Mouse (Mus musculus) hindbrain, embryonic 16.5 days (tissue): ENCODE measurements around the gene Gm17651. TPM values are rescaled to one million over a fixed set of nuclear protein-coding genes. Genes with fewer than 3 reads are reported as not detected.
A peak's percentile ranks its signal among the peaks of the same experiment; 100 is the strongest.

Experiments
- ATAC-seq: fragments of 200-750 bp; cut with Nextera tagmentation; 2 replicates; pipeline ENCODE4 v1.8.0; 2017; ENCODE audit warnings: moderate TSS enrichment, moderate library complexity
- H3K27ac ChIP-seq: fragments of 300-500 bp; sonication (generic); 2 replicates; pipeline ENCODE4 v1.5.1; 2014; ENCODE audit warnings: low read depth, mild to moderate bottlenecking, control low read depth, low read length, moderate library complexity
- H3K27me3 ChIP-seq: fragments of 300-500 bp; sonication (generic); replicated peaks from 2 replicates; pipeline ENCODE4 v1.6.1; 2014; ENCODE audit warnings: low read length; ENCODE audit not compliant: control insufficient read depth, insufficient read depth
- H3K36me3 ChIP-seq: fragments of 300-500 bp; sonication (generic); 2 replicates; pipeline ENCODE4 v1.6.1; 2014; ENCODE audit warnings: mild to moderate bottlenecking, low read length, moderate library complexity, mixed read lengths; ENCODE audit not compliant: control insufficient read depth, insufficient read depth
- H3K4me1 ChIP-seq: fragments of 300-500 bp; sonication (generic); 2 replicates; pipeline ENCODE4 v1.6.1; 2014; ENCODE audit warnings: low read depth, low read length; ENCODE audit not compliant: control insufficient read depth, insufficient read depth
- H3K4me2 ChIP-seq: fragments of 300-500 bp; sonication (generic); 2 replicates; pipeline ENCODE4 v1.6.1; 2014; ENCODE audit warnings: mild to moderate bottlenecking, low read length, control low read depth, moderate library complexity
- H3K4me3 ChIP-seq: fragments of 300-500 bp; sonication (generic); 2 replicates; pipeline ENCODE4 v1.5.1; 2014; ENCODE audit warnings: mild to moderate bottlenecking, low read length, control low read depth, moderate library complexity
- H3K9ac ChIP-seq: fragments of 300-500 bp; sonication (generic); 2 replicates; pipeline ENCODE4 v1.6.1; 2014; ENCODE audit warnings: low read depth, mild to moderate bottlenecking, control low read depth, low read length, moderate library complexity
- H3K9me3 ChIP-seq: fragments of 300-500 bp; sonication (generic); 2 replicates; pipeline ENCODE4 v1.6.1; 2014; ENCODE audit warnings: mild to moderate bottlenecking, low read length, moderate library complexity; ENCODE audit not compliant: control insufficient read depth
- WGBS: fragments of 180-500 bp; shearing (Covaris S2); extraction: QIAGEN DNeasy Blood & Tissue Kit; methylation state at CpG from one replicate; pipeline ENCODE4 v1.1.7; 2014; 5-methylcytosine and 5-hydroxymethylcytosine counted together
- polyA plus RNA-seq: library from polyadenylated mRNA; unstranded; fragments of >200 nt; fragmentation: Nextera tagmentation; extraction: Ambion mirVana; gene quantifications from 2 replicates; pipeline ENCODE4 v1.2.1, GENCODE M21; 2015

Gm17651 gene
- polyA plus RNA-seq, 1 experiment from 2014 or later = not detected

GRCm38 (mm10) chr3:97682576-97682975, 8.1 kb upstream of the Gm17651 start:
- Histone ChIP-seq H3K27me3 (no peaks in the 10 kb centered on the region; the same call in 1 of the 2 replicates), H3K4me3 (no peak overlapping the region)
- no peak for ATAC-seq

DNA sequence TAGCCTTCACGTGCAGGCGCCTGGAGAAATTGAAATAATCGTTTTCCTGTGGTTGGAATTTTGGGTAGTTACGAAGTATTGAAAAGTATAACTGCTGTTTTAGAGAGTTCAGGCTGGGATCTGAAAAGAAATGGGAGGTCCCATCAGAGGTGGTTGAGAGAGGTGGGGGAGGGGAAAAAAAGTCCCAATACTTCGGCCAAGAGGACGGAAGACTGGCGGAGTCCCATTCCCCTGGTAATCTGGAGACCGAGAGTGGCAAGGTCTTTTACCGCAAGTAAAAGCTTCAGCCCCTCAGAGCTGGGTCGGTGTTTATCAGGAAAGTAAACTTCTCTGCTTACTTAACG, 7.6 kb upstream of the Gm17651 start:
- 2% methylated on average over 11 of the region's 11 CpGs for WGBS
- ATAC-seq = no peak
- H3K9me3 ChIP-seq = no peaks in the 10 kb centered on the region
- no peak overlapping the region for H3K27ac ChIP-seq
- 0 out of 2 replicates have a peak overlapping the region, but pooled peaks have one; percentile 7 for H3K9ac ChIP-seq
- no peaks in the 10 kb centered on the region; the same call in 1 of the 2 replicates for H3K27me3 ChIP-seq
- peak overlapping the region; percentile 43 for H3K4me3 ChIP-seq
- H3K4me1 ChIP-seq = peaks cover 15% of the 10 kb centered on the region
- H3K4me2 ChIP-seq = peak overlapping the region; percentile 87
- H3K36me3 ChIP-seq = no peaks in the 10 kb centered on the region

More at GRCm38 (mm10) chr3:97682576-97682975, 8.1 kb upstream of the Gm17651 start:
- Histone ChIP-seq H3K4me2 (peak overlapping the region; percentile 87), H3K9ac (no peak overlapping the region), H3K9me3 (no peaks in the 10 kb centered on the region), H3K27ac (no peak overlapping the region), H3K36me3 (no peaks in the 10 kb centered on the region), H3K4me1 (peaks cover 15% of the 10 kb centered on the region)
- WGBS = 24% methylated on average over 5 of the region's 5 CpGs

GRCm38 (mm10) chr3:97681321-97682158, 7.0 kb upstream of the Gm17651 start:
- peak; percentile 77 for ATAC-seq
- under 1% methylated on average over 33 of the region's 33 CpGs for WGBS

GRCm38 (mm10) chr3:97680631-97681320, 6.3 kb upstream of the Gm17651 start:
- H3K4me2 ChIP-seq = peak overlapping the region; percentile 87

More at GRCm38 (mm10) chr3:97681321-97682158, 7.0 kb upstream of the Gm17651 start:
- Histone ChIP-seq H3K9me3 (no peaks in the 10 kb centered on the region), H3K4me3 (peak overlapping the region; percentile 43), H3K4me2 (peak overlapping the region; percentile 87), H3K27me3 (no peaks in the 10 kb centered on the region; the same call in 1 of the 2 replicates), H3K27ac (peak overlapping the region; percentile 55), H3K36me3 (no peaks in the 10 kb centered on the region), H3K9ac (peak overlapping the region; percentile 65), H3K4me1 (peaks cover 15% of the 10 kb centered on the region)

DNA sequence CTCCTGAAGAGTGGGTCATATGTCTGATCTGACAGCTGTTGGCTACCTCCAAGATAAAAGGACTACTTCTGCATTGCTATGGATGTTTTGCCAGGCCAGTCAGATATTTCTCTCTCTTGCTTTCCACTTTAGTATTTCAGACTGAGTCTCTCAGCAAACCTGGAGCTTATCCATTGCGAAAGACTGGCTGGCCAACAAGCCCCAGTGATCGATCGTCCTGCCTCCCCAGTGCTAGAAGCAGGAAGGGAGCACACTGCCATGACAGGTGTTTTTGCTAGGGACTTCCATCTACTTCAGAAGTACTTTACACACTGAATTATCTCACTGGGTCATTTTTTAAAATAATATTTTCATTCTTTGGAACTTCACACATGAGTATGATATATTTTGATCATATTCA, 3.9 kb upstream of the Gm17651 start:
- Histone ChIP-seq H3K36me3 (no peaks in the 10 kb centered on the region), H3K9me3 (no peaks in the 10 kb centered on the region), H3K27ac (no peak overlapping the region), H3K9ac (no peak overlapping the region), H3K4me1 (peaks cover 15% of the 10 kb centered on the region), H3K4me3 (no peak overlapping the region), H3K27me3 (no peaks in the 10 kb centered on the region; the same call in 1 of the 2 replicates), H3K4me2 (no peak overlapping the region)
- no peak for ATAC-seq
- WGBS = 96% methylated on average over 3 of the region's 3 CpGs

More at GRCm38 (mm10) chr3:97680631-97681320, 6.3 kb upstream of the Gm17651 start:
- no peaks in the 10 kb centered on the region for H3K36me3 ChIP-seq
- 0 out of 2 replicates have a peak overlapping the region, but pooled peaks have one; percentile 17 for H3K27ac ChIP-seq
- H3K27me3 ChIP-seq = no peaks in the 10 kb centered on the region; the same call in 1 of the 2 replicates
- 2% methylated on average over 28 of the region's 28 CpGs for WGBS
- H3K4me3 ChIP-seq = peak overlapping the region; percentile 43
- H3K9ac ChIP-seq = peak overlapping the region; percentile 65
- no peaks in the 10 kb centered on the region for H3K9me3 ChIP-seq
- peak; percentile 73 for ATAC-seq
- peaks cover 15% of the 10 kb centered on the region for H3K4me1 ChIP-seq

GRCm38 (mm10) chr3:97676126-97676525, 1.6 kb upstream of the Gm17651 start:
- no peak overlapping the region for H3K4me2 ChIP-seq
- no peaks in the 10 kb centered on the region for H3K9me3 ChIP-seq
- H3K27me3 ChIP-seq = no peaks in the 10 kb centered on the region; the same call in 1 of the 2 replicates
- 95% methylated on average over 3 of the region's 3 CpGs for WGBS
- H3K9ac ChIP-seq = no peak overlapping the region
- peaks cover 4% of the 10 kb centered on the region; the same call in 1 of the 2 replicates for H3K4me1 ChIP-seq
- no peak for ATAC-seq
- no peak overlapping the region for H3K27ac ChIP-seq
- H3K36me3 ChIP-seq = peaks cover 1% of the 10 kb centered on the region; the same call in 1 of the 2 replicates
- no peak overlapping the region for H3K4me3 ChIP-seq

DNA sequence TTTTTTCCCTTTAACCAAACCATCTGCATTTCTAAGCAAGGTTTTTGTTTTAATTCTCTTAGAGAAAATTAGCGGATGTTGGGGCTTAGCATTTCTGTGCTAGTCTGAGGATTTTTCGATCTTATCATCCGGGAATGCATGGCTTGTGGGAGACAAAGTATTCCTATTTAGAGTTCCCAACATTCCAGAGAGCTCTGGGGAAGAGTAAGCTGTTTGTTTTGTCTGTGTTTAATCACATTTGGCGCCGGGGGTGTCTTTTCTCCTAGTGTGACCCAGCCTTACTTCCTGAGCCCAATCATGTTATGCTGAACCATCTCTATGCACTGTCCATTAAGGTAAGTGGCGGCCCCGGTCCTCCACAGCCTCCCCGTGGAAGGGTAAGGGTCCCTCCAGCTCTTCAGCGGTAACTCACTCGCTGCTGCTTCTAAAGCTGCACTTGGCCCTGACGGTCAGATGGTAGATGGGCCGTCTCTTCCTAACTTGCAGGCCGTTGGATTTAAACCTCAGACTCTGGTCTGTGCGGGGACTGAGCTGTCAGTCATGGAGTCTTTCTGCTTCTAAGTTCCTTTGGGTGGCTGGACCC, 7.3 kb downstream of the Gm17651 start:
- H3K4me1 ChIP-seq = no peaks in the 10 kb centered on the region
- H3K27ac ChIP-seq = no peak overlapping the region
- H3K36me3 ChIP-seq = peaks cover 43% of the 10 kb centered on the region
- no peak for ATAC-seq
- WGBS = 87% methylated on average over 14 of the region's 14 CpGs
- H3K9ac ChIP-seq = no peak overlapping the region
- H3K4me2 ChIP-seq = no peak overlapping the region
- no peaks in the 10 kb centered on the region for H3K27me3 ChIP-seq
- no peak overlapping the region for H3K4me3 ChIP-seq
- no peaks in the 10 kb centered on the region for H3K9me3 ChIP-seq

DNA sequence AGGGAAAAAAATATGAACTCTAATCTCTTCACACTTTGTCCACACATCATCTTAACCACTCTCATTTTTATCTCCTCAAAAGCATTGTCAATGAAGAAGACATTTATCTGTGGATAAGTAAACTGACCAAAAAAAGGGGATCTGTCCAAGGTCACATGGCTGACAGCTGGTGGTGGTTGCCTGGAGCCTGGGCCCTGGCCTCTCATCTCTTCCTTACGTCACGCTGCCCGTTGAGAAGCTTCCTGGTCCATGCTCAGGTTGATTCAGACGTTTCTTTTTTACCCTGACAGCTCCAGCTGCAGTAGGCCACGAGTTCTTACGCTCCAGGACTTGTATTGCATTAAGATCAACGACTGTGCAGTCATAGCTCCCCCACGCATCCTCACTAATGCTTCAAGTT, 8.3 kb downstream of the Gm17651 start:
- H3K27me3 ChIP-seq = no peaks in the 10 kb centered on the region
- H3K9ac ChIP-seq = no peak overlapping the region
- H3K27ac ChIP-seq = no peak overlapping the region
- H3K4me3 ChIP-seq = no peak overlapping the region
- WGBS = 83% methylated on average over 8 of the region's 8 CpGs
- peaks cover 42% of the 10 kb centered on the region for H3K36me3 ChIP-seq
- ATAC-seq = no peak
- no peaks in the 10 kb centered on the region for H3K9me3 ChIP-seq
- H3K4me2 ChIP-seq = no peak overlapping the region
- H3K4me1 ChIP-seq = no peaks in the 10 kb centered on the region

DNA sequence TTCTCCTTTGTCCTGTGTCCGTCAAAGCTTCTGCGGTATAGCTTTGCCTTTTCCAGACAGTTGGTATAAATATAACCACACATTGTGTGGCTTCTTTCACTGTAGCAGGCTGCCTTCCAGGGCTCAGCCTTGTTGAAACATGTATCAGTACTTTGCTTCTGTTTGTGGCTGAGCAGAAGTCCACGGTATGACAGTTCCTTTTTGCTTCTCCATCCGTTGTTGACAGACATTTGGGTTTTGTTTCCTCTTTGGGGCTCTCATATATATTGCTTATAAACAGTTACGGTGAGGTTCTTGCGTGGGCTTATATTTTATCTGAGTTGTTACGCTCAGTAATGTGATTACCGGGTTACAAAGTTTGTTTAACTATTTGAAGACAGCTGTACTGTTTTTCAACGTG, 9.0 kb downstream of the Gm17651 start:
- H3K4me1 ChIP-seq = no peaks in the 10 kb centered on the region
- H3K9ac ChIP-seq = no peak overlapping the region
- H3K27ac ChIP-seq = no peak overlapping the region
- no peak overlapping the region for H3K4me2 ChIP-seq
- peaks cover 37% of the 10 kb centered on the region for H3K36me3 ChIP-seq
- H3K27me3 ChIP-seq = no peaks in the 10 kb centered on the region
- H3K9me3 ChIP-seq = no peaks in the 10 kb centered on the region
- 93% methylated on average over 9 of the region's 9 CpGs for WGBS
- H3K4me3 ChIP-seq = no peak overlapping the region
- ATAC-seq = no peak
